Mouse (Mus musculus) testis, postnatal 10 days (tissue): ENCODE measurements around the gene Prrc2a.
"Not testable (repeated sequence)": the region's sequence is repeated elsewhere in the genome, so short reads cannot be mapped to it uniquely, and the experiment has no call there.

Experiments
- DNase-seq: peaks from one replicate; pipeline ENCODE4 v3.0.0; 2021; ENCODE audit warnings: low spot score

Gene Prrc2a

GRCm38 (mm10) chr17:35132174-35132560 lies 32.5 kb downstream of the Prrc2a start:
- DNase-seq, result no peak

- no peak for DNase-seq
Observed at GRCm38 (mm10) chr17:35131500-35132173, 33.1 kb downstream of the Prrc2a start, which contains the start of gene Apom. Gene Apom (minus strand): TSS chr17:35132050.

DNA sequence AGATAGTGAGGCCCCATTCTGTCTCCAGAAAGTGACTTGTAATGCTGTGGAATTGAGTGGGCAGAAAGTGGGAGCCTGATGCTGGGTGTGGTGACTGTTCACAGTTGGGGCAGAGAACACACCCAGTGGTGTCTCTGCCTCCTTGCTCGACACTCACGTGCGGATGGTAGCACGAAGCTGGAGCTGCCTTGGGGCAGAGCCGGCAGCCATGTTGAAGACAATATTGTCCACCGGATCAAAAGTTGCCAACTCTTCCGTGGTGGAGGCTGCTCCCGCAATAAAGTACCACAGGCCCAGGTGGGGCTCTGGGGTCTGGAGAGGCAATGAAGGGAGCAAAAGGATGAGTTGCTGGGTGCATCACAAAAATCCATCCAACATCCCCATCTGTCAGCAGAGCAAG lies 33.7 kb downstream of the Prrc2a start:
- DNase-seq, result no peak

GRCm38 (mm10) chr17:35128996-35129395 lies 35.7 kb downstream of the Prrc2a start:
- DNase-seq, result no peak

DNA sequence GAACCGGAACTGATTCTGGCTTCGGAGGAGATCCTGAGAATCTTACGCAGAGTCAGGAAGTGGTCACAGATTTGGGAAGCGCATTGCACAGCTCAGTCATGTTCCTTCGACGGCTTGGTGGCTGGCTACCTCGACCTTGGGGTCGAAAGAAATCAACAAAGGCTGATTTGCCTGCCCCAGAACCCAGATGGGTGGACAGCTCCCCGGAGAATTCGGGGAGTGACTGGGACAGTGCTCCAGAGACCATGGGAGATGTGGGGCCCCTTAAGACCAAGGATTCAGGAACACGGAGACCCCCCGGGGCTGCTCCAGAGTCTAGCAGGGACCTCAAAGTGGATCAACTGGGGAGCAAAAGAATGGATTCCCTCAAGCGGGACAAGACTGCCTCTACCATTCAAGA lies 37.7 kb downstream of the Prrc2a start:
- DNase-seq, result no peak

DNA sequence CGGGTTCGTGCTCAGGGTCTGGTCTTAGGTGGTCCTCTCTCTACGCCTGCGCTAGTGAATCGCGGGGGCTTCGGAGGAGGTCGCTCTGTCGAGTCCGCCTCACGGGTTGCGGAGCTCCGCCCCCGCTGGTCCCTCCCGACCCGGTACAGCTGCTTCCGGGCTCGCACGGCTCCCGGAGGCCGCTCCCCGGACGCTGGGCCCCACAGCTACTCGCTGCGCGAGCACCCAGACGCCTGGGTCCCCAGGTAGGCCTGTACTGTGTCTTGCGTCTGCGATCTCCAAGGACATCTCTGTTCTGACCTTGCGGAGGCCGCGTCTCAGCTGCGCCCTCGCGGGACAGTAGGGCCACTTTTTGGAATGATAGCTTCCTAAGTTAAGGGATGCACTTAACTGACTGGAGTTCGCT lies 38.5 kb downstream of the Prrc2a start, which contains the start of gene D17H6S53E:
TSS of gene D17H6S53E (plus strand) at position 168 of the 406 bp plus-strand sequence.
- peak; percentile 81 for DNase-seq

DNA sequence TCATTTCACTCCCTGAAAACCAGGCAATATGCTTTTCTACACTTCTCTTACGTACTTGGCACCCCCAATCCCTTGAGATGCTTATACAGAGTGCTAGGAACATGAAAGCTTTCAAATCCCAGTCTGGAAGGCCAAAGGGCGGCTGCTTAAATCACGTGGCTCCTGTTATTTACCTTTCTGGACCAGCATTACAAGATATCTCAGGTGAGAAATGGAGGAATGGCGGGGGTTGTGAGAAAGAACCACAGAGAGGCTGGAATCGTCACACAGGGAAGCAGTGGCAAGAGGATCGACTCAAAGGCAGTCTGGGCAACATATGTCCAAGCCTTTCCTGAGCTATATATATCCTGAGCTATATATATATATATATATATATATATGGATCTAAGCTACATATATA lies 39.1 kb downstream of the Prrc2a start:
- no peak for DNase-seq

GRCm38 (mm10) chr17:35125081-35125480 lies 39.6 kb downstream of the Prrc2a start:
- no peak for DNase-seq

DNA sequence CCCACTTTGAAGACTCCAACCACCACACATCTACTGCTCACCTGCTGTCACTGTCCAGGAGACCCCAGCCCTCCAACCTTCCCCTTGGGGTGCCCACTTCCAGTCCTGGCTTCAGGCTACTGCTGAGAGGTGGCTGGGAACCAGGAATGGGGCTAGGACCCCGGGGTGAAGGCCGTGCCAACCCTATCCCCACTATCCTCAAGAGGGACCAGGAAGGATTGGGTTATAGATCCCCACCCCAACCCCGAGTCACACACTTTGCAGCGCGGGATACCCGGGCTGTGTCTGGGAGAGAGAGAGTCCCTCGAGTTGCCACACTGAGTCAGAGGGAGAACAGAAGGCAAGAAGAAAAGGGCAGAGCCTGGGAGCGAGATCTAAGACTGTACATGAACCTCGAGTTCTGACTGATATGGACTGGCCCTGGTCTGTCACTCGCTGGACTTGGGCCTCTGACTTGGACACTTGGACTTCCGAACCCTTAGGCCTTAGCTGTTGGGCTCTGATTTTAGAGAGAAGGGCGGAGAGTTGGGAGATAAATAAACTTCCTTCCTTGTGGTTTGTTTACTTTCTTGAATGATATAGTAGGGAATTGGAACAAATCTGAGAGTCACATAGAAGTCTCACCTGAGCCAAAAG lies 40.3 kb downstream of the Prrc2a start:
- DNase-seq, result not testable (repeated sequence)

- DNase-seq, result not testable (repeated sequence)
Observed at GRCm38 (mm10) chr17:35123287-35123686, 41.4 kb downstream of the Prrc2a start.

DNA sequence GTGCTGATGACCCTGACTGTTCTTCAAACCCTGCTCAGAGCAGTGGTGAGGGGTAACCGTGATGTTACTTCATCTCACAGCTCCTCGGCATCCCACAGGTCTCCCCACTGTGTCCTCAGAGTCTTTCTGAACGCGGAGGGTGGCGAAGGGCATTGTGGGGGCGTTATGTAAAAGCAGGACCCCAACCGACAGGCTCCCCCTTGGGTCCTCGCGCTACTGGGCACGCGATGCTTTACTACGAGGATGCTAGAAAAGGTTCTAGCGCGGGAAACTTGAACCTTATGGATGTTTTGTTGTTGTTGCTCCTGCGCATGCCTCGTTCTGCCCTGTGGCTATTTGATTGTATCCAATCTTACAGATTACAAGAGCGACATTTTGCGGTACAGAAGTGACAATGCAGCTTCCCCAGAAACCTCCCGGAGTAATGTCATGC lies 42.8 kb downstream of the Prrc2a start, which contains the start of gene Csnk2b:
TSS of gene Csnk2b (minus strand) at position 183 of the 433 bp plus-strand sequence.
- DNase-seq, result peak; percentile 64

- peak; percentile 97 for DNase-seq
Observed at GRCm38 (mm10) chr17:35121143-35121799, 43.4 kb downstream of the Prrc2a start, which contains the start of gene Gpank1. Gene Gpank1 (plus strand): TSS chr17:35121455.

DNA sequence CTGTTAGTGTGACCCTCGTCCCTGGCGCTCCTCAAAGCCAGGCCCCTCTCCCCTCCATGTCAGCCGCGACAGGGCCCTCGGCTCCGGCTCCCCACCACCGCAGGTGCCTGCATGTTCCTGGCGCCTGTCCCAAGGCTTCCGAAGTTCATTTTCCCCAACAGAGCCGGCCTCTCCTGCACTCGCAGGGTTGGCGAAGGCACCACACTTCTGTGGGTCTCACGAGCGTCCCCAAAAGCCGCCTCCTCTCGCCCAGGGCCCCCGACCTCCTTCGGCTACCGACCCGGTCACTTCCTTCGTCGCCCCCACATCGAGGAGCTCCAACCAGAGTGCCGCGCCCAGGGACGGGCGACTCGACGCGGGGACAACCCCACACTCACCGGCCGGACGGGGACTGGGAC lies 44.0 kb downstream of the Prrc2a start:
- peak; percentile 79 for DNase-seq

GRCm38 (mm10) chr17:35115046-35116019 lies 49.4 kb downstream of the Prrc2a start, which contains the start of gene Ly6g5b:
Gene Ly6g5b (minus strand): TSS chr17:35115428.
- DNase-seq, result peak; percentile 71

GRCm38 (mm10) chr17:35111774-35112173 lies 52.9 kb downstream of the Prrc2a start:
- no peak for DNase-seq

GRCm38 (mm10) chr17:35108097-35108496 lies 56.6 kb downstream of the Prrc2a start, which contains the start of gene Ly6g5c:
Gene Ly6g5c (plus strand): TSS chr17:35108279.
- no peak for DNase-seq

GRCm38 (mm10) chr17:35106522-35106921 lies 58.2 kb downstream of the Prrc2a start:
- DNase-seq, result no peak

DNA sequence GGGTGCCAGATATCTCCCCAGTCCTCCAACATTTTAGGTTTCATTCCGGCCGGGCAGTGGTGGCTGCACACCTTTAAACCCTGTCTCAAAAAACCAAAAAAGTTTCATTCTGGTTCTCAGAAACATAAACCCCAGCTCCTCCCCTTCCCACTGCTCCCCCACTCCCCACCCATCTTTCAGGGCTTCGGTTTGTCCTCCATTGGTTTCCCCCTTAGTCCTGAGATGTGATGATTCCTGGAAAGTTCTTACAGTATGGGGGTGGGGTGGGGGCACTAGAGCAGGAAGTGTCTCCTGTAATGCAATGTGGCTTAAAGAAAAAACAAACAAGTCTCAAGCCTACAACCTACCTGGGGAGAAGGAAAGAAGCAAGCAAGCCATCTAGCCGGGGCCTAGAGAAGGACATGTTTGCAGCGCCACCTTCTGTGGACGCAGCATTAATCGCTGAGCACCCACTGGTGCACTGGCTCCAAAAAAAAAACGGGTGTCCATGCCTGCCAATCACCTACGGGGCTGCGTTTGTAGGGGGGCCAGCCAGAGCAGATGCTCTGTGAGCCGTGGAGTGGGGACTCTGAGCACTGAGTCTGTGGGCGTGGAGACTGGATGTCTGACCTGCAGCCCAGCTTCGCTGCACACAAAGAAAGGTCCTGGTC lies 58.8 kb downstream of the Prrc2a start:
- DNase-seq, result peak; percentile 64

- no peak for DNase-seq
Observed at GRCm38 (mm10) chr17:35104754-35105153, 59.9 kb downstream of the Prrc2a start.

- no peak for DNase-seq
Observed at GRCm38 (mm10) chr17:35104079-35104478, 60.6 kb downstream of the Prrc2a start.

GRCm38 (mm10) chr17:35103221-35103690 lies 61.4 kb downstream of the Prrc2a start:
- DNase-seq, result no peak
